Mouse (Mus musculus): Measurements from ENCODE around the gene Rnf26. TPM values are rescaled to one million over a fixed set of nuclear protein-coding genes. Genes with fewer than 3 reads are reported as not detected.
A peak's percentile ranks its signal among the peaks of the same experiment; 100 is the strongest.

Rnf26 gene
- polyA plus RNA-seq, 1 experiment: 28.8 TPM

DNA sequence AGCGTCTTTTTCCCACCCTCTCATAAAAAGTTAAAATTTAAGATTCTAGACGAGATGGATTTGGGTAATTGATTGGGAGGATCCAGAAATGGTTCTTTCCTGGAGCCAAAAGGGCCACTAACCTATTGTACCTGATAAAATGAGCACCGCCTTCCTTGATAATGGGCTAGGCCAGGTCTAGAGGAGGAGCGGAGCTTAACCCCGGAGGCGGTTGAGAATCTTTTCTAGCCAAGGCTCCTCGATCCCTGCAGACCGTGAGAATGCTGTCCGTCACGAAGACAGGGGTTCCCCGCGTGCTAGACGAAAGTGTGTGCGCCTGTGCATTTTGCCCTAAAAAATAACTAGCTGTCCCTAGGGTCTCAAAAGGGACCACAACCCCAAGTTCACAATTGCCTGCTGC, 29.1 kb downstream of the Rnf26 start:
- H3K27me3 ChIP-seq (replicated peaks; ENCODE audit: control insufficient read depth, insufficient read depth, low read length): no peaks in the 10 kb centered on the region
- H3K27ac ChIP-seq (ENCODE audit: insufficient read depth, low read depth, low read length): peak overlapping the region; percentile 93
- WGBS: 6% methylated on average over 14 of the region's 14 CpGs
- DNase-seq: no peak
- peak overlapping the region; percentile 55 for H3K4me3 ChIP-seq (ENCODE audit: insufficient read depth, low read depth, low read length)
- H3K36me3 ChIP-seq (ENCODE audit: control insufficient read depth, insufficient read depth, low read length): no peaks in the 10 kb centered on the region
- peaks cover 35% of the 10 kb centered on the region for H3K4me1 ChIP-seq (ENCODE audit: control insufficient read depth, insufficient read depth, low read length)
- TF ChIP-seq CTCF (conservative IDR thresholded peaks at IDR 0.05; ENCODE audit: insufficient read depth, insufficient read length, low read depth, low read length) (no peak), POLR2A (IDR thresholded peaks at IDR 0.05; ENCODE audit: low read depth, low read length) (no peak)

- Histone ChIP-seq H3K27me3 (replicated peaks; ENCODE audit: control insufficient read depth, insufficient read depth, low read length) (no peaks in the 10 kb centered on the region), H3K4me3 (ENCODE audit: insufficient read depth, low read depth, low read length) (peak overlapping the region; percentile 7), H3K36me3 (ENCODE audit: control insufficient read depth, insufficient read depth, low read length) (no peaks in the 10 kb centered on the region), H3K27ac (ENCODE audit: insufficient read depth, low read depth, low read length) (peak overlapping the region; percentile 93), H3K4me1 (ENCODE audit: control insufficient read depth, insufficient read depth, low read length) (peaks cover 33% of the 10 kb centered on the region)
- DNase-seq: peak; percentile 94
- no peak for TF ChIP-seq CTCF (conservative IDR thresholded peaks at IDR 0.05; ENCODE audit: insufficient read depth, insufficient read length, low read depth, low read length)
- no peak for TF ChIP-seq POLR2A (IDR thresholded peaks at IDR 0.05; ENCODE audit: low read depth, low read length)
- 21% methylated on average over 23 of the region's 23 CpGs for WGBS
Observed at GRCm38 (mm10) chr9:44083392-44084121, 29.8 kb downstream of the Rnf26 start.

- no peak for TF ChIP-seq CTCF (conservative IDR thresholded peaks at IDR 0.05; ENCODE audit: insufficient read depth, insufficient read length, low read depth, low read length)
- no peak for TF ChIP-seq POLR2A (IDR thresholded peaks at IDR 0.05; ENCODE audit: low read depth, low read length)
- H3K4me1 ChIP-seq (ENCODE audit: control insufficient read depth, insufficient read depth, low read length): peaks cover 46% of the 10 kb centered on the region
- no peak overlapping the region for H3K4me3 ChIP-seq (ENCODE audit: insufficient read depth, low read depth, low read length)
- WGBS: 83% methylated on average over 5 of the region's 5 CpGs
- no peaks in the 10 kb centered on the region for H3K27me3 ChIP-seq (replicated peaks; ENCODE audit: control insufficient read depth, insufficient read depth, low read length)
- no peaks in the 10 kb centered on the region for H3K36me3 ChIP-seq (ENCODE audit: control insufficient read depth, insufficient read depth, low read length)
- no peak overlapping the region for H3K27ac ChIP-seq (ENCODE audit: insufficient read depth, low read depth, low read length)
- DNase-seq: no peak
Observed at GRCm38 (mm10) chr9:44082266-44082665, 31.1 kb downstream of the Rnf26 start.

- H3K36me3 ChIP-seq (ENCODE audit: control insufficient read depth, insufficient read depth, low read length): no peaks in the 10 kb centered on the region
- no peak for TF ChIP-seq CTCF (conservative IDR thresholded peaks at IDR 0.05; ENCODE audit: insufficient read depth, insufficient read length, low read depth, low read length)
- no peak for TF ChIP-seq POLR2A (IDR thresholded peaks at IDR 0.05; ENCODE audit: low read depth, low read length)
- H3K4me1 ChIP-seq (ENCODE audit: control insufficient read depth, insufficient read depth, low read length): peaks cover 50% of the 10 kb centered on the region
- no peak for DNase-seq
- no peaks in the 10 kb centered on the region for H3K27me3 ChIP-seq (replicated peaks; ENCODE audit: control insufficient read depth, insufficient read depth, low read length)
- H3K27ac ChIP-seq (ENCODE audit: insufficient read depth, low read depth, low read length): no peak overlapping the region
- H3K4me3 ChIP-seq (ENCODE audit: insufficient read depth, low read depth, low read length): no peak overlapping the region
- 78% methylated on average over 5 of the region's 5 CpGs for WGBS
Observed at GRCm38 (mm10) chr9:44081581-44081980, 31.7 kb downstream of the Rnf26 start.

DNA sequence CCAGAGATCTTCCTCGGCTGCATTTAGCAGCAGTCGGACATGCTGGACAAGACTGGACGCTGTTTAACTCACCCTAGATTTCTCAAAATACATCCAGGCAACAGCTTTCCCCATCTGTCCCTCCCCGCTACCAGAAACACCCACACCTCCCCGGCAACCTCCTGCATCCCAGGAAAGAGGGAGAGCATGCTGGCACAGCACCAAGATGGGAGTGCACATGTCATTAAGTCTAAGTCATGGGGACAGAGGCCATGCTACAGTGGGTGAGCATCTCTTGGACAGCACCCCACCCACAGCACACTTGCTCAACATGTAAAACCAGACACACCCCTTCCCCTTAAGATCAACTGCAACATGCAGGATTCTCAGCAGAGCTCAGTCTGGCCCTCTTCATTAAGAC, 32.4 kb downstream of the Rnf26 start:
- Histone ChIP-seq H3K36me3 (ENCODE audit: control insufficient read depth, insufficient read depth, low read length) (no peaks in the 10 kb centered on the region), H3K4me1 (ENCODE audit: control insufficient read depth, insufficient read depth, low read length) (peaks cover 50% of the 10 kb centered on the region), H3K4me3 (ENCODE audit: insufficient read depth, low read depth, low read length) (no peak overlapping the region), H3K27ac (ENCODE audit: insufficient read depth, low read depth, low read length) (peak overlapping the region; percentile 89), H3K27me3 (replicated peaks; ENCODE audit: control insufficient read depth, insufficient read depth, low read length) (no peaks in the 10 kb centered on the region)
- TF ChIP-seq POLR2A (IDR thresholded peaks at IDR 0.05; ENCODE audit: low read depth, low read length) (no peak), CTCF (conservative IDR thresholded peaks at IDR 0.05; ENCODE audit: insufficient read depth, insufficient read length, low read depth, low read length) (no peak)
- 45% methylated on average over 5 of the region's 5 CpGs for WGBS
- peak; percentile 76 for DNase-seq

DNA sequence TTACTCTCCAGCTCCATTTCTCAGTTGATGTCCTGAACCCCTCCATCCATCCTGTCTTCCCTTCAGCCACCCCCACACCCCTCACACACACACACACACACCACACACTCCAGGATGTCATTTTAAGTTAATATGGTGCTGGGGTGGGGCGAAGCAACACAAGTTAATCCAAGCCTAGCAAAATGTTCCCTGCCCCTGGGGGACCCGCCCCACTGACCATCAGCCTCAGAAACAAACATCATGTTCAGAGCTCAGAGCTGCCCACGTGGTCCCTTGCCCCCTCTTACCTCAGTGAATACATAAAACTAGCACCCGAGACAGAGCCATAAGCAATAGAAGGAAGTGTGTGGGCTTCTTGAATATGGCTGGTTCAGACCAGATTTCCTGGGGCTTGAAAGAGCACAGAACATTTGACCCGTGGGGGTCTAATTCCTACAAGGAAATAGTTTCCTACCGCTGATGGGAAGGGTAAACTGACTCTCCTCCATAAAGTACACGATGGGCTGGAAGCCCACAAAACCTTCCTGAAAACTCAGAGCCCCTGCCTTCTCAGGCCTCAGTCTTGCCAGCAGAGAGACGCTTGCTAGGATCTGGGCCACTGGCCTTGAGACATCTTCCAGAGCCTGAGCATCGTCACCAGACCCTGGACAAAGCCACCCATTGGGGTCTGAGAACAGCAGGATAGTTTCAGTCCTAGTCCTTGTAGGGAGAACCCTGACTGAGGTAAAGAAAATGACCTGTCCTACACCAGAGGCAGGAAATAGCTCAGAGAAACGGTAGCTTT, 33.1 kb downstream of the Rnf26 start:
- Histone ChIP-seq H3K4me3 (ENCODE audit: insufficient read depth, low read depth, low read length) (no peak overlapping the region), H3K27me3 (replicated peaks; ENCODE audit: control insufficient read depth, insufficient read depth, low read length) (no peaks in the 10 kb centered on the region), H3K4me1 (ENCODE audit: control insufficient read depth, insufficient read depth, low read length) (peaks cover 57% of the 10 kb centered on the region), H3K27ac (ENCODE audit: insufficient read depth, low read depth, low read length) (peak overlapping the region; percentile 97), H3K36me3 (ENCODE audit: control insufficient read depth, insufficient read depth, low read length) (no peaks in the 10 kb centered on the region)
- 34% methylated on average over 10 of the region's 10 CpGs for WGBS
- DNase-seq: peak; percentile 92
- TF ChIP-seq CTCF (conservative IDR thresholded peaks at IDR 0.05; ENCODE audit: insufficient read depth, insufficient read length, low read depth, low read length) (no peak), POLR2A (IDR thresholded peaks at IDR 0.05; ENCODE audit: low read depth, low read length) (no peak)

All from kidney, adult 2 months (tissue).